Mouse (Mus musculus): Measurements from ENCODE around the gene Apoe.

DNA sequence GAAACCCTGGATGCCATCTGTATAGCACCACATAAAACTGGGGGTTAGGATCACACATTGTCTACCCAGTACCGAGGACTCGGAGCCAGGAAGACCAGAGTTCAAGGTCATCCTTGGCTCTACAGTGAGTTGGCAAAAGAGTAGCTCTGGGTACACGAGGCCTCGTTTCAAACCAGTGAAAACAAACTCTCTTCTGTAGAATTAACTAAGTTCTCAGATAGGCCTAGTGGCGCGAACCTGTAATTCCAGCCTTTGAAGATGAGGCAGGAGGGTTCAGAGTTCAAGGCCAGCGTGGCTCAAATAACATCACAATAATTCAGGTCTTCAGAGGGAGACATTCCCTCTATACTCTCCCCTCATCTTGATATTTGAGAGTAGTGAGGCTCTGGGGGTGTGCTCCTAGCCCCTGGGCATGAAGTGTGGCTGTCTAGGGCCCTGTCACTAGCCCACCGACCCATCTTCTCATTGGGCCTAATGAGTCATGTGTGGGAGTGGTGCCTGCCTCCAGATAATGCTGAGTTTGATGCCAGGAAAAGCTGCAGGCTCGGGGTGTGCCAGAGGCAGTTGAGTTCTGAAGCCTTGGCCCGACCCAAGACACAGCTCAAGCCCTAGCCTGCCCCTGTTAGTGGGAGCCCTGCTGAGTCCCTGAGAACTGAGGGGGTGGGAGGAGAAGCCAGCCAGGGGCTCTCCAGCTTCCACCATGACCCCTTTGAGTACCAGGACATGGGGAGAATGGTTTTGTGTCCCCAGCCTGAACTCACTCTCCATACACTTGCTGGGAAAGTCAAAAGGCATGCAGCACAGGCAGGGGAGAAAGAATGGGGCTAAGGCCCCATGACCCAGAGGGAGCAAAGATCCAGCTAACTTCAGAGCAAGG is 4.4 kb downstream of the Apoe start:
- TF ChIP-seq TAL1 (IDR thresholded peaks at IDR 0.05; ENCODE audit: low read length): no peak
- TF ChIP-seq GATA1 (IDR thresholded peaks at IDR 0.05; ENCODE audit: low read length): no peak

Data from erythroblast, embryonic 14.5 days (primary cell).